Mouse (Mus musculus): Measurements from ENCODE around the gene Ankrd54.

The Ankrd54 gene

DNA sequence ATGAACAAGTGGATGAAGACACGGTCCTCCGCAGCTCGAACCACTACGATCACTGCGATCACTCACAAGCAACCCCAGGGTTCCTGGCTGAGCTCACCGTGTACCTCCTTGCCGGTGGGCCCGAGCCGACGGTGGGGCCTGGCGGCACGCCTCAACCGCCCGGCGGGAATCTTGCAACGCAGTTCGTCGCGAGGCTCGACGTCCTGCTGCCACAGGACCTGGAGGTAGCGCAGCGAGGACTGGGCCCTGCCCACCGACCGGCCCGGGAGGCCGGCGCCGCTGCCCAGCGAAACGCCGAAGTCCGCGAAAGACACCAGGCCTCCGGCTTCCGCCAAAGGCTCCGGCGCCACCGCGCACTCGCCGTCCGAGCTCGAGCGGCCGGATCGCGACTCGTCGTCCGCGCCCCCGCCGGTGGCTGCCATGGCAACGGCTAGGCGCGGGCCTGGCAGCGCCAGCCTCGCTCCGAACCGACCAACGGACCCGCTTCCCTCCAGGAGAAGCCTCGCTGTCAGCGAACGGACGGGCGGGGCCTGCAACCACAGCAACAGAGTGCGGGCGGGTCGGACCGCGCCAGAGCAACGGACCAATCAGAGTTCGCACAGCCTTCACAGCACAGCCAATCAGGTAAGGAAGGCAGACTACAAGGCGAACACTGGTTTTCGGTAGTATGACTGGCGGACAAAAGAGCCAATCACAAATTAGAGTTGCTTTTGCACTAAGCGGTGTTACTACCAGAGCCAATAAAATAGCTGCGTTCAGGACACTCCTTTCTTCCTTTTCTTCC is at the start of gene Ankrd54:
TSS of gene Ankrd54 (minus strand) at position 518 of the 784 bp plus-strand sequence.
- DNase-seq (ENCODE audit: low spot score in 2 of 2), result peak; percentile 90 to 94

DNA sequence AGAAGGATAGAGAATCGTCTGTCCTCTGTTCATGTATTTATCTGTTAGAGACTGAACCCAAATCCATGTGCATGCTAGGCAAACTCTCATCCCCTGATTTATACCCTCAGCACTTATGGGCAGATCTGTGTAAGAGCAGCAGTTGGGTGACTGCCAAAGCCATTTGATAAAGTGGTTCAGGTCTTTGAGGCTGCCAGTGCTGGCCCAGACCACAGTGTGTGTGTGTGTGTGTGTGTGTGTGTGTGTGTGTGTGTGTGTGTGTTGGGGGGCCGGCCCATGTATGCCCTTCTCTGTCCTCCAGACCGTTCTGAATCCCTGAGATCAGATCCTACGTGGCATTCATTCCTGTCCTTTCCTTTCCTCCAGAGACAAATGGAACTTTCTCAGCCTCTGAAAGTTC is 49.1 kb upstream of the Ankrd54 start:
- no peak for DNase-seq (ENCODE audit: low spot score in 2 of 2)

DNA sequence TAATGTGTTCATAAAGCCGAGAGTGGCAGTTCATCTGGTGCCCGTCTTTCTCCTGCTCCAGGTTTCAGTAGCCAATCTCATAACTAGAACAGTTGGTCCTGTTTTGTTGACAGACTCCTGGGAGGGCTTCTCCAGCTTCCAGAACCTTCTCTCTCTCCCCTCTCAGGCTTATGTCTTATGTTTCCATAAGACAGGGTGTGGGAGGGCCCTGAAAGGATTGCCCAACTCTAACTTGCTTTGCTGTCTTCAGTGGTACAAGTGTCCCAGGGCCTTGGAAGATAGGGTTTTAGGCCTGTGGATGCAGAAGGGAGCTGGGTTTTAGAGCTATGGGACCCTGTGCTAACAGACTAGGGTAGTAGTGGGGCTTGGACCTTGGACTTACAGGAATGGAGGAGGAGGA is 47.8 kb upstream of the Ankrd54 start:
- DNase-seq (ENCODE audit: low spot score in 2 of 2), result no peak

DNA sequence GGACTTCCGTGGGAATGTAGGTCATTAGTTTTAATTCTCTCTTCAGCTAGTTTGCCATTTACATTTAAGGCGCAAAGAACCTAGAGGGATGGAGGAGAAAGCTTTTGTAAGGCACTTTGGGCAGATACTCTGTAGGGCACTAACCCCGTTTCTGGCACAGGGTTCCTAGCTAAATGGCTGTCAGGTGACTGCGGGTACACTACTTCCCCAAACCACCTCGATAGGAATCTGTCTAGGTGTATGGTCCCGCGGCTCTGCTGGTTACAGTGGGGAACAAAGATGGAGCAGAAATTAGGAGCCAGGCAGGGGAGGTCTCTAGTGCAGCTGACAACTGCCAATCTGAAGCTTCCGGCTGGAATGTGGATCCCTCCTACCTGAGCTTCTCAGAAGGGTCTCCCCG is 47.3 kb upstream of the Ankrd54 start:
- DNase-seq (ENCODE audit: low spot score in 2 of 2), result no peak

DNA sequence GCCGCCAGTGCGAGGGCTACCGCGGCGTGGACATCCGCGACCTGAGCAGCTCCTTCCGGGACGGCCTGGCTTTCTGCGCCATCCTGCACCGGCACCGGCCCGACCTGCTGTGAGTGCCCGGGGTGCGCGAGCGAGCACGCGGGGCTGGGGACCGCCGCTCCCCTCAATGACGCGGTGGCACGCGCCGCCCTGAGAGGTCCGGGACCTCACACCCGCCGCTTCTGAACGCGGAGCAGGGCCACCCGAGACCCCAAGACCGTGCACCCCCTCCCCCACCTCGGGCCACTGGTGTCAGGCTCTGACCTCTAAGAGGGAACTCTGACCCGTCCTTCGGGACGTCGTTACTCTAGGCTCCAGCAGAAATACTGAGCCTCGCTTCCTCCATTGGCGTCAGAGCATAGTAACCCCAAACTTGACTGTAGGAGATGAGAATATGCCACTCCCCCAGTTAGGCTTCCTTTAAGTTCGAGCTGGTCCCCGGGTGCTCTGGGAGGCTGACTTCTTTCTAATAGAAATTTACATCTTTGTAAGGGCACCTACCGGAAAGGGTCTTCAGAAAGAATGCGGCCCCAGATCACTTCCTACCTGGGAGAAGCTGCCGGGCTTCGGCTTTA is 46.7 kb upstream of the Ankrd54 start:
- DNase-seq (ENCODE audit: low spot score in 2 of 2), result no peak

DNA sequence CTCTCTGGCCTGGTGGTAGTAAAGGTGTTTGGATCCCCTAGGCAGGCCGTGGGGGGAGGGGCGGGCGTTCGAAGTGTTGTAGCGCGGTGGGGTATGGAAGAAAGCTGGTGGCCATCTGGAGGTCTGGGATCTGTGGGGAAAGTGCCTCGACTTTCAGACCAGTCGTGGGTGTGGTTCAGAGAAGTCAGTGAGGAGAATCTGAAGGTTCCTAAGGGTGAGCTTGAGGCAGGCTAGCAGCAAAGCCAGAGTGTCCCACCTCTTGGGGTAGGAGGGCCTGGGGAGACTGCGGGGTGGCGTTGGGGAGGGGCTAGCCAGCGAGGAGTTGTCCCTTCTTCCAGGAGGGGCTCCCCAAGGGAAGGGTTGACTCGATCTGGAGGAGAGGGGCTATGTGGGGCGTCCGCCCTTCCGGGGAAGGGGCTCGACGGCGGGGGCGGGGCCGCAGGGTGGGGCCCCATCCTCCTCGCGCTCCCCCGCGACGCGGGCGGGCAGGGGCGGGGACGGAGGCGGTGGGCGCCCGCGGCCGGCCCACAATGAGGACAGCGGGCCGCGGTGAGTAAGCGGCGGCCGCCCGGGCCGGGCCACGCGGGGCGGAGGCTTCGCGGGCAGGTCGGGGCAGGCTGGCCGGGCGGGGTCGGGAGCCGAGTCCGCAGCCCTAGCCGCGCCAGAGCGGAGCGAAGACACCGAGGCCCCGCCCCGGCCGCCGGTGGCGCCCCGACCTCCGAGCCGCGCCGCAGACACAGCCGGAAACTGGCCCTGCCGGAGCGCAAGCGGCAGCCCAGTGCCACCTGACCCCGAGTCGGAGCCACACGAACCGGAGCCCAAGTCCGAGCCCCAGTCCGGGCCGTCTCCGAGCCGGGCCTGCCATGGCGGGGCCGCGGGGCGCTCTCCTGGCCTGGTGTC is 46.0 kb upstream of the Ankrd54 start, which contains the start of gene Micall1:
TSS of gene Micall1 (plus strand) at position 478 of the 900 bp plus-strand sequence.
- peak; percentile 43 to 64 for DNase-seq (ENCODE audit: low spot score in 2 of 2)

DNA sequence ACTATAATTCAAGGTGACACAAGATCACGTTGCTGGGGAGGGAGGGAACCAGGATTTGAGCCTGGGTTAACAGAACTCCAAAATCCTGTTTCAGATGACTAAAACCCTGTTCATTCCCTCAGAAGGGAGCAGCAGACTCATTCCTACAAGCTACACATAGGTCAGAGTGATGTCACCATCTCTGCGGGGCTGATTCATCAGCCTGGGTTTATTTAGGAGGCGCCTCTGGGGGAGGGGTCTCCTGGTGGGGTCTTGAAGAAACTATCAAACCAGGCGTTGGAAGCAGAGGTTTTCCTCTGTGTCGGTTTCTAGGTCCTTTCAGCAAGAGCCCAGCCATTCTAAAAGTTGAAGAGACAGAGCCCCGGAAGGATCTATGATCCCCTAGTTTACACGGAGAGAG is 45.3 kb upstream of the Ankrd54 start:
- no peak for DNase-seq (ENCODE audit: low spot score in 2 of 2)

DNA sequence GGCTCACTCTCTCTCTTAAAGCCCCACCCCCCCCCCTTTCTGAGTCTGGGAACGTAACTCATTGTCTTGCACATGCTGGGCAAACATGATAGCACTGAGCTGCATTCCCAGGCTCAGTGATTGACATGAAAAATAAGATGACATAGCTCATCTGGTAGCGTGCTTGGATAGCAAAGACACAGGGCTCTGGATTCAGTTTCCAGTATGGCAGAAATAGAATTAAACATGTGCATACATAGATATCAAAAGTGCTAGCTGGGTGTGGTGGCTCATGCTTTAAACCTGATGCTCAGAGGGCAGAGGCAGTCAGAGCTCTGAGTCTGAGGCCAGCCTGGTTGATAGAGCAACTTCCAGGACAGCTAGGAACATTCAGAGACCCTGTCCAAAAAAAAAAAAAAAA is 43.1 kb upstream of the Ankrd54 start:
- DNase-seq (ENCODE audit: low spot score in 2 of 2), result no peak

DNA sequence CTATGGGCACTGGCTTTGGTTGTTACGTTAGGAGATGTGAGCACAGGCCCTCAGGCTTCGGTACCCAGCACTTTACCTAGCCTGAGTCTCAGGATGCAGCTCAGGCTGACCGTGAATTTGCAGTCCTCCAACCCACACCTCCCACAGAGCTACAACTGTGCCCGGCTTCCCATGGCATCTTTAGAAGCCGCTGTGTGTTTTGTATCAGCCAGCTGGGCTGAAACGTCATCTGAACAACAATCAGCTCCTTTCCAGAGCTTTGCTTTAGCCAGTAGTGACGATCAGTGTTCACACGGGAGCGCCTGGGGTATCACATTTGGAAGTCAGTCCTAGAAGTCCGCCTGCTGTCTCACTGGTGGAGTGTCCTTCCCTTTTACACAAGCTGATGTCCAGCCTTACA is 40.6 kb upstream of the Ankrd54 start:
- no peak for DNase-seq (ENCODE audit: low spot score in 2 of 2)

DNA sequence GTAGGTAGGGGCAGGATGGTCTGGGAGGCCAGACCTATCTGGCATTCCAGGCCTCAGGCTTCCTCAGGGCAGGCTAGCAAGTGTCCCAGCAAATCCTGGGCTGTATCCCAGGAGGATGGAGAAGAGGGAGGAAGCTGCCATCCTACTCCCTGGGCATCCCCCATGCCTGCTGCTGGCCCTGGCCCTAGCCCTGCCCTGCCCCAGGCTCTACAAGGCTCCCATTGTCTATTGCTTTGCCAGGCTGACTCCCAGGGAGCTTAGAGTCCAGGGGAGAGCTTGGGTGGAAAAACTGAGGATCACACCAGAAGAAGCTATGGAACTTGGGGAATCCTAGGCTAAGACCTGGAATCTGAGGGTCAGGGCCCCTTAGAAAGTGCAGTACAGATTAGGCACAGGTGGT is 38.8 kb upstream of the Ankrd54 start:
- DNase-seq (ENCODE audit: low spot score in 2 of 2), result no peak

DNA sequence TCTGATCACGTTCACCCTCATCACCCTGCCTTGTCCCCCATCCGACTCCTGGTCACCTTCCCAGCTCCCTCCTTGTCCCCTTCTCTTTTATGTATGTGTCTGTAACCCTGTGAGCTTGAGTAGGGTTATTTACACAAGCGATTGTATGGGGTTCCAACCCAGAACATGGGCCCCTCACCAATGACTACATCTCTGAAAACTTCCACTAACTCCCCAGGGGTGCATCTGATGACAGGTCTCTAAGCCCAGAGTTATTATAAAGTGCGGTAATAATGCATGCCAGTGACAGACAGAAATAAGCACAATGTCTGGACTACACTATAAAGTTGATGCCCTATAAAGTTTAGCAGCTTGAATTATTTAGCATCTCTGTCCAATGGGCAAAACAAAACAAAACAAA is 37.7 kb upstream of the Ankrd54 start:
- DNase-seq (ENCODE audit: low spot score in 2 of 2), result no peak

DNA sequence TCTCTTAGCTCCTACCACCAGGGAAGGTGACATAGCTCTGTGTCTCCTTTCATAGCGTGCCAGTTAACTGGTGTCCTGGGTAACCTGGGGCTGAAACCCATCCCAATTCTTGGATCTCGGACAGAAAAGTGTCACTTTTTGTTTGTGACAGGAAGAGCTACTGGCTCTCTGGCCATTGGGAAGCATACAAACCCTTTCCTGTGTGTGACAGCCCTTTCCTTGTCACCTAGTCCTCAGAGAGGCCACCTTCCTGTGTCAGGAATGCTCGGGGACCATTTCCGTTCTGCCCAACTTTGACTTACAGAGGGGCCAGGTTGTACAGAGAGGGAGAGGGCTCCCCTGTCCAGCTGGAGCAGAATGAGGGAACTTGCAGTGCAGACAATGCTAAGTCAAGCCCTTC is 36.8 kb upstream of the Ankrd54 start:
- no peak for DNase-seq (ENCODE audit: low spot score in 2 of 2)

DNA sequence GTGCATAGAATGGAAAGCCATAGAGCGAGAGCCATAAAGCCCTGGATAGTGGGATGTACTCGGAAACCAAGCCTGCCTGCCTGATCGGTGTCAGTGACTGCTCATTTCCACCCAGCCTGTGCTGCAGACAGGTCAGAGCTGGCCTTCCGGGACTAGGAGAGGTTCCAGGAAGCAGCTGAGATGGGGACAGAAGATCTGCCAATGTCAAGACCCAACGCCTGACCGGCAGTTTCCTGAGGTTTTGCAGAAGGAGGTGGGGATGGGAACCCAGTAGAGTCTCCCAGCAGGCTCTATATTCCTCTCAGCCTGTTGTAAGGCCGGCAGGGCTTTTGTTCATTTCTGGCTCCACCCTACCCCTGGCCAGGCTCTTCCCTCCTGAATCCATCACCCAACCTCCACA is 36.2 kb upstream of the Ankrd54 start:
- no peak for DNase-seq (ENCODE audit: low spot score in 2 of 2)

DNA sequence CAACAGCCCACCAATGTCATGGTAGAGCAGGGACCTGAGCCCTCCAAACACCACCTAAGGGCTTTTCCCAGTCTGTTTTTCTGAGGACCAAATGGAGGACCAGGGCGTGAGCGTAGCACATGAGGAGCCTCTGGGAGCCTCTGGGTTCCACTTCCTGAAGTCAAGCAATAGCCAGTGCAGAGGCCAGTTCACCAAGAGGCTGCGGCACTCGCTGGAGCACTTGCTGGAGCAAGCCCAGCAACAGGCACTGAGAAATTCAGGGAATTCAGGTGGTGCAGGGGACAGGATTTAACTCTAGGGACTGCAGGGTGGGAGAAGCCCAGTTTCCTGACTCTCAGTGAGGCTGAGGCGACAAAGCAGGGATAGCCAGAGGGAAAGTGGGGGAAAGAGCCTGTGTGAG is 35.5 kb upstream of the Ankrd54 start:
- no peak for DNase-seq (ENCODE audit: low spot score in 2 of 2)

DNA sequence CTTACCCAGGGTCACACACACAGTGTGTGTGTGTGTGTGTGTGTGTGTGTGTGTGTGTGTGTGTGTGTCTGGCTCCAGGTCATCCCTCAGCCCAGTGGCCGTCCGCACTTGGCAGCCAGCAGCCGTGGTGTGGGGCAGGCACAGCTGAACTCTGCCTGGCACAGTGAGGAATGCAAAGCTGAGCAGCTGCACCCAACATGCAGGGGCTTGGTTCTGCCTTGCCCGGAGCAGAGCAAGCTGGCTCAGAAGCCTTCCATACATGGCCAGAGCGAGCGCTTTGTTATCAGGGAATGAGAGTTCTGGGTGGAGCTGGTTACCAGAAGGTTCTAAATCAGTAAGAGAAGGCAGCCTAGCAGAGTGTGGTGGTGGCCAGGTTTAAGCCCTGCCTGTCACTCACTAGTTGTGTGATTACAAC is 34.9 kb upstream of the Ankrd54 start:
- no peak for DNase-seq (ENCODE audit: low spot score in 2 of 2)

DNA sequence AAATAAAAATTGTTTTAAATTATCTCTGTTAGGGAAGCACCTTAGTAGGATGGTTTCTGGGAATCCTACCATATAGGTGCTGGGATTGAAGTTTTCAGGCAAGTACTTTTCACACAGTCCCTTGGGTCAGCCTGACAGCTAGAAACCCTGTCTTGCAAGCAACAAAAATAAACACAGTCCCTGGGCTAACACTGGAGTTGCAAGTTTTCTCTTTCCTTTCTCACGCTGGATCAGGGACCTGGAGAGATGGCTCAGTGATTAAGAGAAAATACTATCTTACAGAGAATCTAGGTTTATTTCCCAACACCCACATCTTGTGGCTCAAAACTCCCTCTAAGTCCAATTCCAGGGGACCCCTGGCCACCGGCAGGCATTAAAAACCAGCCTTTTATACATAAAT is 34.4 kb upstream of the Ankrd54 start:
- no peak for DNase-seq (ENCODE audit: low spot score in 2 of 2)

DNA sequence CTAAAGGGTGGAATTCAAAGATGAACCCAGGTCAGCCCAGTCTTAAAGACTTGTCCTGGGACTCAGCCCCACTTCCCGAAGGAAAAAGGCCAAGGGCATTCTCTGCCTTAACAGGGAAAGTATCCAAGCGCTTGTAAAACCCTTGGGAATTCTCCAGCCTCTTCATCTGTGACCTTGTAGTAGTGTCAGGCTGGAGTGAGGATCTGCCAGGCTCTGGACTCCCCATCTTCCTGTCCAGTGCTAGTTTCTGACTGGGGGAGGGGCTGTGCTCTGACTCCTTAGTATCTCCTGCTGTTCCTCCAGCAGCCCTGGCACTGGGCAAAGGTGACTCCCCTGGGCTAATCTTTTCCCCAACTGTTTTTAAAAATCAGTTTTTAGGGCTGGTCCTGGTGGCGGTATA is 33.9 kb upstream of the Ankrd54 start:
- no peak for DNase-seq (ENCODE audit: low spot score in 2 of 2)

DNA sequence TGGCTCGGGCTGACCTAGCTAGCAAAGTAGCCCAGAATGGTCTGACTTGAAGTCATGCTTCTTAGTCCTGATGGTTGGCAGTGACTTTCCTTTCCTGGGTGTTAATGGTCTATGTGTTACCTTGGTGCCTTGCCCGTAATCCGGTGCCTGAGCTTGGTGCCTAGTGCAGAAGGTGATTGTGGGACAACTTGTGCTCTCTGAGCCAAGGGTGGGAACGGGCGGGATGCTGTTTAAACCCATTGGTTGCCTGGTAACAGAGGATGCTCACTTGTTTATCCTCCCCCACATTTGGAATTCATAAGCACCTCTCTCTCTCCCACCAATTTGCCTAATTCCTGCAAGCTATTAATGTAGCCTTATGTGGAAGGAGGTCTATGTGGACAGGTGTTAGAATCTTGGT is 32.8 kb upstream of the Ankrd54 start:
- DNase-seq (ENCODE audit: low spot score in 2 of 2), result no peak

DNA sequence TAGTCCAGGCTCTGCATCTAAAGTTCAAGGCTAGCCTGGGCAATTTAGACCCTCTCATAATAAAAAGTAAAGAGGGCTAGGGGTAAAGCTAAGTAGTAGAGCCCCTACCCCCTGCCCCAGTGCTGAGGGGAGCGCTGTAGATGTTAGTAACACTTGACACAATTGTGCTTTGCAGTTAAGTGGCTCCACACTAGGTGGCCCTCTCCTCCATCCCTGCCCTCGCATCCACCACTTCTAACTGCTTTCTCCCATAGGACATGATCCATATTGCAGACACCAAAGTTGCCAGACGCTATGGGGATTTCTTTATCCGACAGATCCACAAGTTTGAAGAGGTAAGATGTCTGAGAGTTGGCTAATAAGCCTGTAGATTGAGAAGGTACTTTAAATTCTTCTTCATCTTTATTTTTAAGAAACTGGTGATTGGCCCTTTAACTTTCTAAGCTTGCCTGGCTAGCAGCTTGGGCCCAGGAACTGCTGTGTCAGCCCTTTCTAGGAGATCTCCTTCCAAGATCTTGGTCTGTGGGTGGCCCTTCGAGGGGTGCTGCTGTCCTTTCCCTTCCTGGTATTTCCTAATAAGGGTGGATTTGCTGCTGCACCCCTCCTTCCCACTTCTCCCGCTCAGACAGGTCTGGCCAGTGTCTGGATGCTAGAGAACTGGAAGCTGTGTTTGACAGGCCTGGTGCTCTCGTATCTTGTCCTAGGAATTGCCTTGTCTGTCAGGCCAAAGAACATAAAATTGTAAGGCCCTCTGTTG is 30.6 kb upstream of the Ankrd54 start:
- no peak for DNase-seq (ENCODE audit: low spot score in 2 of 2)

DNA sequence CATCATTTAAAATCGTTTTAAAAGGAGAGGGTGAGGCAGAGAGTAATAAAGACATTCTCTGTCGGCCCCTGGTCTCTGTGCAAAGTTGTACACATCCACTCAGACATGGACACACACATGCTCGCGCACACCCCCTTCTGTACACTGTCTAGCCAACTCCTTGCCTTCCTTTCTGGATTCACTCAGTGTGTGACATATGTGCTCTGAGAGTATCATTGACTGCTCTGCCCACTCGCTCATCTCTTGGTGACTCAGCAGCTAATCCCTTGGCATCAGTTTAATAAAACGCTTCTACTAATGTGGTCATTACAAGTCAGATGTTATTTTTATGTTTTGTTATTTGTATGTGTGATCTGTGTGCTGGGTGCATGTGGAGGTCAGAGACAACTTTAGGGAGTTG is 29.6 kb upstream of the Ankrd54 start:
- DNase-seq (ENCODE audit: low spot score in 2 of 2), result no peak

DNA sequence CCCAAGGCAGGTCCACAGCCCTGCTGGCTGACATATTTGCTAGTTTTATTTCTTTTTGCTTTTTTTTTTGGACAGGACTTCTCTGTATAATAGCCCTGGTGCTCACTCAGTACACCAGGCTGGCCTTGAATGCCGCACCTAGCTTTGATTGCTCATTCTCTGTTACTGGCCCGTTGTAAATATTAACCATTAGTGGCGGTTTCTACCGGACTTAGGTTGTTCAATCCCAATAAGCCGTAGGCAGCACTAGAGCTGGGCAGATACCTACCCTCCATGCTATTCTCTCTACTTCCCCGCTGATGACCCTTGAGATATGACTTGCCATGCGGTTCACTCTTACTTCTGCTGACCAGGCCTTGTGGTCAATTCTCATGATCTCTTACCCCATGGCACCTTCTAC is 16.9 kb upstream of the Ankrd54 start:
- no peak for DNase-seq (ENCODE audit: low spot score in 2 of 2)

Measured in spleen, postnatal 14 days (tissue).